Mouse (Mus musculus): Measurements from ENCODE around the gene Gzmm.

GRCm38 (mm10) chr10:79700676-79701075 lies 11.9 kb downstream of the Gzmm start:
- no peak for TF ChIP-seq POLR2A (IDR thresholded peaks at IDR 0.05; ENCODE audit: low read depth, low read length)
- TF ChIP-seq CTCF (conservative IDR thresholded peaks at IDR 0.05; ENCODE audit: insufficient read depth, insufficient read length, low read depth, low read length), result no peak

Data from kidney, adult 2 months (tissue).